ENCODE assay signal across 7 mouse cellular contexts in the genomic region with DNA sequence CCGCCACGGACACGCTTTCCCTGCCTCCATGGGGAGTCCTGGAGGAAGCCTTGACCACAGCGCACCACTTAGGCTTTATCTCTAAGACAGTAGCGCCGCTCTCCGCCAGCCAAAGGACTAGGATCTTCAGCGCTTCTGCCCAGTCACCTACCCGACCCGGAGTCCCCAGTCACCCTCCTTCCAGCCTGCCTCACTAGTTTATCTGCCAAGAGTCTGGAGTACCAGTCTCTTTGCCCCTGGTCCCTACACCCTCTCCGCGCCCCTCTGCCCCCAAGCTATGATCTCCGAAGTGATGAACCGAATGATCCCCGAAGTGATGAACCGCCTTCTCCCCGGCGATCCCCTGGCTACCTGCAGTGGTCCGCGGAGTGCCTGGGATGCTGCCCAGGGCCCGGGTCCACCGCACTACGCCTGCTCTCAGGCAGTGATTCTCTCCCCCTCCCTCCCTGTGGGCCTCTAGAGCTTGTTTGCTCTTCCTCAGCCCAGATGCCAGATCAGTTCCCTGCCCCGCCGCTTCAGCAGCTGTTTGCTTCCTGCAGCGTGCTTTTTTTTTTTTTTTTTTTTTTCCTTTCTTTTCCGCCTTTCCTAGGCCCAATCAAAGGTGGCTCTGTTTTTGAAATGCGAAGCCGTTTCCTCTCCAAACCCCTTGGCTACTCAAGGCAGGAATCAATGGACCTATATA. TPM values are rescaled to one million over a fixed set of nuclear protein-coding genes. Genes with fewer than 3 reads are reported as not detected.
A peak's percentile ranks its signal among the peaks of the same experiment; 100 is the strongest.
DNase-seq lines count a peak whose midpoint lies in the region; ATAC-seq lines count a peak whose summit lies in the region.

TSS of gene Hapln1 (plus strand) at position 592 of the 682 bp plus-strand sequence.

- peaks cover 28% of the 10 kb centered on the region for H3K4me1 ChIP-seq in forebrain, embryonic 10.5 days
- 0 out of 2 replicates have a peak, but pooled peaks cover 4% of the 10 kb centered on the region for H3K4me1 ChIP-seq in stomach, embryonic 14.5 days (ENCODE audit: control insufficient read depth, insufficient read depth, low read length)

- intact Hi-C loops in left cerebral cortex, postnatal 36 days (cut with DNase I): loop anchor here (10.0 kb wide), 1 partner anchor 715 kb away; the partner anchor contains the start of gene Edil3

- 0 out of 2 replicates have a peak, but pooled peaks cover 5% of the 10 kb centered on the region for H3K27me3 ChIP-seq in forebrain, embryonic 10.5 days (ENCODE audit: poor library complexity, severe bottlenecking)
- H3K27me3 ChIP-seq in stomach, embryonic 14.5 days (ENCODE audit: control insufficient read depth, insufficient read depth, low read length): no peaks in the 10 kb centered on the region

- peak within 1 kb of the TSS; percentile 83 for H3K4me2 ChIP-seq in stomach, embryonic 14.5 days (replicated peaks; ENCODE audit: low read depth, low read length)

- peak within 1 kb of the TSS; percentile 40; the same call in 1 of the 2 replicates for H3K9ac ChIP-seq in stomach, embryonic 14.5 days (replicated peaks; ENCODE audit: low read depth, low read length)

- peak within 1 kb of the TSS; percentile 88 for H3K27ac ChIP-seq in forebrain, embryonic 10.5 days
- H3K27ac ChIP-seq in stomach, embryonic 14.5 days (ENCODE audit: low read length): no peak within 1 kb of the TSS

- H3K4me3 ChIP-seq in forebrain, embryonic 10.5 days: peak within 1 kb of the TSS; percentile 62
- peak within 1 kb of the TSS; percentile 46 for H3K4me3 ChIP-seq in stomach, embryonic 14.5 days (ENCODE audit: low read depth, low read length)

- H3K9me3 ChIP-seq in forebrain, embryonic 10.5 days: no peaks in the 10 kb centered on the region
- no peaks in the 10 kb centered on the region for H3K9me3 ChIP-seq in stomach, embryonic 14.5 days (ENCODE audit: control insufficient read depth, low read depth, low read length)

- no peaks in the 10 kb centered on the region for H3K36me3 ChIP-seq in forebrain, embryonic 10.5 days (replicated peaks)
- no peaks in the 10 kb centered on the region for H3K36me3 ChIP-seq in stomach, embryonic 14.5 days (ENCODE audit: control insufficient read depth, insufficient read depth, low read length)

- DNase-seq in Muller cell, postnatal 12 days (ENCODE audit: inconsistent ontology term): peak; percentile 50
- peak; percentile 71 for DNase-seq in forebrain, embryonic 10.5 days (ENCODE audit: extremely low spot score, low spot score)
- peak; percentile 26 for DNase-seq in induced T-regulatory cell, adult 2 months (ENCODE audit: low read depth)
- peak; percentile 50 to 63 for DNase-seq in left cerebral cortex, postnatal 36 days (ENCODE audit: low spot score in 2 of 2)
- peak; percentile 67 for DNase-seq in mesoderm, embryonic 11.5 days (ENCODE audit: low read depth, low spot score)

- 1% methylated on average over 29 of the region's 29 CpGs for WGBS in forebrain, embryonic 10.5 days
- 1% methylated on average over 29 of the region's 29 CpGs for WGBS in stomach, embryonic 14.5 days

- peak; percentile 45 for ATAC-seq in CD4-positive, CD25-positive, alpha-beta regulatory T cell, adult 4 months
- peak; percentile 83 for ATAC-seq in stomach, embryonic 14.5 days (ENCODE audit: insufficient number of reproducible peaks, insufficient read depth, low FRiP score, low read depth)

RNA-seq across cellular contexts. Expression of gene Hapln1, which starts in this region (rescaled TPM):
- not detected for polyA plus RNA-seq in CD4-positive, CD25-positive, alpha-beta regulatory T cell, adult 4 months (2017; shearing (Covaris generic))
- 27.3 and 29.6 TPM in 2 replicates for polyA plus RNA-seq in forebrain, embryonic 10.5 days (2016; fragmentation: Nextera tagmentation; extraction: Ambion mirVana)
- total RNA-seq in left cerebral cortex, postnatal 36 days (2021): 10 to 100 TPM; 25.3 to 27.2 TPM
- 6.3 TPM in 2 replicates for polyA plus RNA-seq in stomach, embryonic 14.5 days (2014; fragmentation: Nextera tagmentation; extraction: Ambion mirVana)

Comparison
In these comparisons a context has a peak if more than half of its experiments do, and no peak if none do; other contexts are left out.
1. Peak in ATAC-seq in CD4-positive, CD25-positive, alpha-beta regulatory T cell, adult 4 months; RNA of the gene not detected or under 1 TPM.